Mouse (Mus musculus) bone marrow macrophage, adult 2 months (primary cell): ENCODE measurements around the gene Zbtb11.

ENCODE experiments used
- CTCF ChIP-seq: IDR thresholded peaks from 2 replicates; pipeline ENCODE4 v1.5.1; 2012; ENCODE audit warnings: low read depth, mild to moderate bottlenecking, low read length, moderate library complexity
- POLR2A ChIP-seq: IDR thresholded peaks from 2 replicates; pipeline ENCODE4 v1.6.1; 2012; ENCODE audit warnings: mild to moderate bottlenecking, low read depth, low read length, borderline replicate concordance

DNA sequence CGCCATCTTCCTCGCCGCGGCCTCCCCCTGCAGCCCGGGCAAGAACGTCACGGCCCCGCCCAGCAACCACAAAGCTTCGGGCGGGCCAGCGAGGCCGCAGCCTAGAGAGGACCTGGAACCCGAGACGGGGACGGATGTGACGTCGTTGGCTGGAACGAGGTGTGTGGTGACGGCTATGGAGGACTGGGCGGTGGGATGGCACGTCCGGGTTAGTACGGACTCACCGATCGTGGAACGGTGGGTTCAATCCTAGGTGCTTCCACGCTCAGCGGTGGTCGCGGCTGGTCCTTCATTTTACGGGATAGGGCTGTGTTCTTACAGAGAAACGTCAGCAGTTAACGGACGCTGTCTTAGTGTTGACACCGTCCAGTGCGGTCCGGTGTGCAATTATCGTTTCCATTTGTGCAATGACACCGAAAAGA is 56.0 kb downstream of the Zbtb11 start, which contains the start of gene Pcnp:
- no peak for TF ChIP-seq CTCF
- TF ChIP-seq POLR2A = peak; percentile 84
